Mouse (Mus musculus): ENCODE data around the gene Sgcd.
"Not testable (repeated sequence)": the region's sequence is repeated elsewhere in the genome, so short reads cannot be mapped to it uniquely, and the experiment has no call there.

The Sgcd gene

DNA sequence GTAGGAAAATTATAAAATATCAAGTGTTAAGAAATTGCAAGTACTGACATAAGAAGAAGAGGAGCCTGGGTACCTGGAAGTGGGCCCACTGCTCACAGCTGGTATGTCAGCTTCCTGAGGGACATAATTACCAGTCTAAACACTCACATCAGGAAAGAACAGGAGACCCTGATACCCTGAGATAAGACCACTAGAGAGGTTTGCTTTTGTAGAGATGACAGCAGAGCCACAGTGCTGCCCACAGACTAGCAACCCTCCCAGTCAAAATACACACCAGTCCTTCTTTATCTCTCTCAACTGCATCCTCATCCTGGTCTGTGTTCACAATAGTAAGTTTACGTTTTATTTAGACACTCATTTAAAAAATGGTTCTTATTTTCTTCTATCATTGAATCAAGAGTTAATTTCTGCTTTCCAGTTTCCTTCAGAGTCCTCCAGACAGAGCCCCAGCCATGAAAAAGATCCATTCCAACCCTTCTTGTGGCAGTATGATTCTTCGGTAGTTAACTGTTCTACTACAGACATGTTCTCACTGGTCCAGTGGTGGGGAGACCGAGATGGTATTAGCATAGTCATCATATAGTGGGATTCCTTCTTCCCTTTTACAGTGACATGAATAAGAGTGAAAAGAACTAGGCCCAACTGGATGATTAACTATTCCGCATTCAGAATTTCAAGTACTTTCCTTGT is 211.4 kb downstream of the Sgcd start:
- no peak for DNase-seq (ENCODE audit: low spot score)

DNA sequence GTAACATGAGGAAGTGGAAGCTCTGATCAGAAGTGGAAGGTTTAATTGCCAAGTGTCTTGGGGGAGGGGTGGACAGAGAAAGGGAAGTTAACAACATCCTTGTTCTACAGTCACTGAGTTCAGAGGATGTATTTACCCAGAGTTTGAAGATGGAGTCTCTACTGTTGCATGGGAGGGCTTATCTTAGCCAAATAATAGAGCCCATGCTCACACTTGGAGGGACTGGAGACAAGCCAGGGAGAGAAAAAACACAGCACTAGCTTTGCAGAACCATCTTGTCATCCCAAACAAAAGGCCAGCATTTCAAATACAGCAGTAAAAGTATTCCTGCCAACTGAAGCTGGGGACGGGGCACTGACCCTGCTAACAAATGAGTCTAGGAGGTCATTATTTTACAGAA is 212.8 kb downstream of the Sgcd start:
- DNase-seq (ENCODE audit: low spot score), result no peak

DNA sequence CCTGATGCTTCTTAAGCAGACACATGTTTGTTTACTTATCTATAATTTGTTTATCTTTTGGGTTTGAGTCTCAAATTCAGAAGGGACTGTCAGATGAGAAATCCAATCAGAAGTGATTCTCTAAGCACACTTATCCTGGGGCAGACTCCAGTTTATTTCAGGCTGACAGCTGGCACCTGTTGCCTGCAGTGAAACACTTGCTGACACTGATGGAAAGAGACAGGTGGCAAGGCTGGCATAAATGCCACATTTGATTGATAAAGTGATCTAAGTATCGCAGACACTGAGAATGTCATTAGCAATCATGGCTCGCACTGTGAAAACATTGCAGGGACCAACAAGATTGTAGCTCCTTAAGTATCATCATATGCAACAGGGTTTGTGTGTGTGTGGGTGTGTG is 222.9 kb downstream of the Sgcd start:
- DNase-seq (ENCODE audit: low spot score), result no peak

DNA sequence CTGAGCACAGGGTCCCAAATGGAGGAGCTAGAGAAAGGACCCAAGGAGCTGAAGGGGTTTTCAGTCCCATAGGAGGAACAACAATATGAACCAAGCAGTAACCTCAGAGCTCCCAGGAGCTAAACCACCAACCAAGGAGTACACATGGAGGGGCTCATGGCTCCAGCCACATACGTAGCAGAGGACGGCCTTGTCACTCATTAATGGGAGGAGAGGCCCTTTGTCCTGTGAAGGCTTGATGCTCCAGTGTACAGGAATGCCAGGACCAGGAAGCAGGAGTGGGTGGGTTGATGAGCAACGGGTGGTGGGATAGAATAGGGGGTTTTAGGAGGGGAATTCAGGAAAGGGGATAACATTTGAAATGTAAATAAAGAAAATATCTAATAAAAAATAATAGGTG is 225.2 kb downstream of the Sgcd start:
- not testable (repeated sequence) for DNase-seq (ENCODE audit: low spot score)

DNA sequence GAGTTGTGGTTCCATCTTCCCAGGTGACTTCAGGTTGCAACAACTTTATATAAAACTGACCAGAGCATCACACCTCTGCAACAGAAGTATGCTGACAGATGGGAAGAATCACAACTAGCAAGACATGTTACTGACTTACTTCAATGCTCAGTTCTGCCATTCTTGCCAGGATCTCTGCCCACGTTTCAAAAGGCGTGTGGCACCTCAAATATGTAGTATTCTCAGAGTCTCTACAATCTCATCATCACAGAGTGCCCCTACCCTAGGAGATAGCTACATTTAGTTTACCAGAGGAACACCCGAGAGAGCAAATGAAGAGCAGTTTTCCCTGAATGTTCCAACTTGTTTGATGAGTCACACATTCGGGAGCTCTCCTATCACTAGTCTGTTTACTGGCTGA is 229.8 kb downstream of the Sgcd start:
- no peak for DNase-seq (ENCODE audit: low spot score)

DNA sequence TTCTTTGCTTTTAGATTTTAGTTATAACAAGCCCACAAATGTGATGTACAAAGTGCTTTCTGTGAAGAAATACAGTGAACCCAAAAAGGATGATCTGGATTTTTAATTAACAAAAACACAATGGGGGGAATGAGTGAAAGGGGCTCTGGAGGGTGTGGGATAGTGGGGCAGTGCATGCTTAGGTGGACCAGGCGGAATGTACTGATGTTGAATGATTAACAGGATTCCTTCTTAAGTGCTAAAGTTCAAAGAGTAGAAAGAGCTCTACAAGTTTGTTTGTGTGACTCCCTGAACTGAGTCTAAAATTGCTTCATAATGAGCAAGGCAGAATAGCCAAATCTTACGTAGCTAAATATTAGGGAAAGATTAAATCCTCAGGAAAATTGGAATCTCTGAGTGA is 246.0 kb downstream of the Sgcd start:
- no peak for DNase-seq (ENCODE audit: low spot score)

DNA sequence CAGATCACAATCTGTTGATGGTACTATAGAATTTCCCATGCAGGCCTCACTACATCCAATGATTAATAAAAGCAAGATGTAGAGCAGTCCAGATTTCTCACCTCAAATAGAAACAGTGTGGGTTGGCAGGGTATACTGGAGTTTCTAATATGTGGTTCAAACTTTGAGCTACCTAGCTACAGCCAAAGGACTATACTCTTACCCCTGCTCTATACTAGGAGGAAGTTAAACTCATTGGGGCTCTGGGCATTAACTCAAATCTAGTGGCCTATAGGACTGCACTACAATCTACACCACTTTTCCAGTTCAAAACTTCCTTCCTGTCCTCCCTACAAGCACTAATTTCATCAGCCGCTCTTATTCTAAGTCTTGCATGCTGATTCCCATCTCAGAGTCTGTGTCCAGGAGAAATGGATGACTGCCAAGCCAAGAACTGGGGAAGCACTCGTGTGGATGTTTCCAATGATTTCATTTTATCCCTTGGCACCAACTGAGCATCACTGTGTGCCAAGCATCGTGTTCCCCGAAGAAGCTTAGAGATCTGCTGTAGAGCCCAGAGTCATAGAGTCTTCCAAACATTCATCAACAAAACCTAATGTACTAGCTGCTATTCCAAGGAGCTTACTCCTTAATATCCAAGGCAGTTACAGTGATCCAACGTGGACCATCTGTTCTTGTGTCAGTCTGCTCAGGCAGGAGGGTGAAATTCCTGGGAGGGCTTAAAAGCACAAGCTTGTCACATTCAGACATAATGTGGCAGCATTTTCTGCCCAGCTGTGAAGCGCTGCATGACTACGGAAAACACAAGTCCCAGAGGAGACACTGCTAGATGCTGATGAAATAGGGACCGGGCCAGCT is 283.6 kb downstream of the Sgcd start:
- no peak for DNase-seq (ENCODE audit: low spot score)

DNA sequence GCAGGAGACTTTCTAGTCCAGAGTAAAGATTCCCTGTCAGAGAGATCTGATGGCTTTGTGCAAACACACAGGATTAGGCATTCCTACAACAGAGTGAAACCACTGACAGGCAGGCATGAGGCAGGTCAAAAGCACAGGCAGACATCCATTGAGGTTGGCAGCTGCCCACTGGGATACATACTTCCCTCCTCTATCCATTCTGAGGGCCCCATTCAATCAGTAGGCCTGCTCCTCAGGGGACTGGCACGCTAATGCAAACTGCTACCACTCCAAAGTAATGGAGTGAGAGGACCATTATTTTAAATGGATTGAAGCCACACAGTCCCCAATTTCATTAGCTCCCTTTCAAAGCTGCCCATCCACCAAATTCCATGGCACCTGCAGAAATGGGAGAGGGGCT is 293.2 kb downstream of the Sgcd start:
- no peak for DNase-seq (ENCODE audit: low spot score)

DNA sequence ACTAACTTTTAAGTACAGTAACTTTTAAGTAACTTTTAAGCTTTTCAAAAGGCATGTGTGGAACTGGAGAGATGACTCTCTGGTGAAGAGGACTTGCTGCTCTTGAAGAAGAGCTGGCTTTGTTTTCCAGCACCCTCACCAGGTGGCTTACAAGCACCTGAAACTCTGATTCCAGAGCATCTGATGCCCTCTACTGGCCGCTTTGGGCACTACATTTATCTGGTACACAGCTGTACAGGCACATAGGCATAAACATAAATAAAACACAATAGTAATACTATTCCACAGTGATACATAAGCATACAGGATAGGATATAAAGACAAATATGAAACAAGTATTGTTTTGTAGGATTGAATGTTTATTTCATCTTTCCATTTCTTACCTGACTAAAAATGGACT is 330.6 kb downstream of the Sgcd start:
- no peak for DNase-seq (ENCODE audit: low spot score)

DNA sequence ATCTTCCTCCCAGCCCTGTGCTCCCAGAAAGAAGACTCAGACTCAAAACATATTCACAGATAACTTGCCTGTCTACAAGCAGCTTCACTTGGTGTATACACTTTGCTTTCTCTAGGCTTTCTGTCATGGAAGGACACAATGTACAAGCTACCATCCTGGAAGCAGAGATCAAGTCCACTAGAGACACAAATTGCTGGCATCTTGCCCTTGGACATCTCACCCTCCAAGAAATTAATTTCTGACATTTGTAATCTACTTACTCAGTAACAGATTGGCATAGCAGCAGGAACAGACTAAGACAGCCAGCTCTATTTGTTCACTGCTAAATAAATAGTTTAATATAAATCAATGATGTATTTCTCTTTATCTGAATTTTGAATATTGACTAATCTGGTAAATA is 342.9 kb downstream of the Sgcd start:
- no peak for DNase-seq (ENCODE audit: low spot score)

DNA sequence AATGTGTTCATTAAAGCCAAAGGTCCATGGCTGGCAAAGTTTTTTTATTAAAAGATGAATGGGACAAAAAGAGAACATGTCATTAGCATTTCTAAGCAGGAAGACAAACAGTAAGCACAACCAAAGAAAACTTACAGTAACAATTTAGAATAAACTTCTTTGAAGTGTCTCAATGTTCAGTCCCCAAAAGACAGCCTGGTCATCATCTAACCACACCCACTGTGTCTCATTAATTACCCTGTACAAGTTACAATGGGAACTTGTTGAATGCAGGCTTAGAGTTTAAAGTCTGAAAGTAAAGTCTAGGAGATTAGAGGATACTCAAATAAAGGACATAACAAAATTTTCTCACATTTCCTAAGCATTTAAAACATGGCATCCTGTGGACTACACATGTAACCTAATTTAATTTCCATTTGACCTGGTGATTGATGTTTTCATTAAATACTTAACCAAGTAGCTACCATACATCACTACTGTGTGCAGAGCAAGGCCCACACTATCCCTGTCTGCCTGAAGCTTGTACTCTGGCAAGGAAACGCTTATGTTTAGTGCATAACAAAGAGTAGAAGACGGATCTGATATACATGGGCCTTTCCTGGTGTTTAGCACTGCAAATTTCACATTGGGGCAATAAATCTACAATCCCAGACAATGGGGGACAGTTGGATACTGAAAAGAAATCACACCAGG is 347.1 kb downstream of the Sgcd start:
- DNase-seq (ENCODE audit: low spot score), result no peak

DNA sequence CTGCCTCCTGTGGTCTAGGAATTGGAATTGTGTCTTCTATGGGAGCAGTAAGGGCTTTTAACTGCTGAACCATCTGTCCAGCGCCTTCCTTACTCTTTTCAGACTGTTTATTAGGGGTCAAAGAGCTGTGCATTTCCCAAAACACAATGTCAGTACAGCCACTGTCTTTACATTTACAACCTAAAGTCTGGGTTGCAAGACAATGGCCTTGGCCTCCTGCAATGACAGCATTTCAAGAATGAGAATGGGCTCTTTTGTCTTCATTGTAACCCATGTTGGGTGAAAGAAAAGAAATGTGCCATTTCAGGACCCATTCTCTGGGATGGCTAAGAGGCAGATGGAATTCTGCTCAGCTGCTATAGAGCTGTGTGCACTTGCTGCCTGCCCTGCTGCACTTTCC is 348.2 kb downstream of the Sgcd start:
- DNase-seq (ENCODE audit: low spot score), result no peak

DNA sequence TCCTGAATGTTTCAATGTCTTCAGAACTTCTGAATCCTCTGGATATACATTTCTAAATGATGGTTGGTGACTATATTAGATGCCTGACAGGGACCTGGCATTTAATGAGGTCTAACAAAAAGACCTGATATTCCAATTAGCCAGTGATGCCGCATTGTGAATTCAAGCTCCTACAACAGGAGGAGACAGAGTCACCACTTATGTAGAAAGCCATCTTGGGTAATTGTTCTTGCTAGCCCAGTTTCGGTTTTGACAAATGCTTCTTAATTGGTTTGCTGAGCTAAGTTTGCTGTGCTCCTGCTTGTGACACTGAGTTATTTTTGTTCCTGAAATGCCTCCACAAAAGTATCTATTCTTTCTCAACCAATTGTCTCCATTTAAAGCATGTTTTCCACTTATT is 358.6 kb downstream of the Sgcd start:
- DNase-seq (ENCODE audit: low spot score), result no peak

DNA sequence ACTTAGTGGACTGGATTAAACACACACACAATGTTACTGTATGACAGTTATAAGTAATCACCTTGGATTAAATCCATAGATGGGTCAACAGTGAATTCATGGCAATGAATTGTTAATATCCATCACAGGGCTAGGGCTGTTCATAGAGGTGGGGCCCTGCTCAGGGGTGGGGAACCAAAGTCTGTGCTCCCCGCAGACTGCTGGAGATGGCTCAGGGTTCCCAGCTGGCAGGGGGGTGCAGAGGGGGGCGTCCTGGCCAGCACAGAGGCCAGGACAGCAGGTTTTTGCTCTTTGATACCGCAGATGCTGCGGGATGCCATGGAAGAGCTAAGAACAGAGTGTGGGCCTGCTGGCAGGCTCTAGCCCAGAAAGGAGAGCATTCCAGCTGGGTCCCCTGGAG is 378.9 kb downstream of the Sgcd start:
- DNase-seq (ENCODE audit: low spot score), result no peak

DNA sequence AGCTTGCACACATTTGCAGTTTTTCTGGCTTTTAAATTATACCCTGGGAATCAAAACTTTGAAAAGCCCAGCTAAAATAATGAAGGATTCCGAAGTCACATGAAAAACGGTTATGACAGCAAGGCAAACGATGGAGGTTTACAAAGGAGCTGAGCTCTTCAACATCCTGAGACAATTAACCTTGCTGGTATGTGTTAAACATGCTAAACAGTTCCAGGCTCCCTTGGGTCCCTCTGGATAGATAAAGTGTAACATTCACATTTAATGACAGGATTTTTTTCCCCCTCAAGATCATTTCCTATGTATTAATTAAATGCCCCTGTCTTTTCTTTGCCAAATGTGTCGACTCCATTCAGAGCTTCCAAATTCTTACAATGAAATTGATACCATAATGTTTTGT is 414.1 kb downstream of the Sgcd start:
- no peak for DNase-seq (ENCODE audit: low spot score)

DNA sequence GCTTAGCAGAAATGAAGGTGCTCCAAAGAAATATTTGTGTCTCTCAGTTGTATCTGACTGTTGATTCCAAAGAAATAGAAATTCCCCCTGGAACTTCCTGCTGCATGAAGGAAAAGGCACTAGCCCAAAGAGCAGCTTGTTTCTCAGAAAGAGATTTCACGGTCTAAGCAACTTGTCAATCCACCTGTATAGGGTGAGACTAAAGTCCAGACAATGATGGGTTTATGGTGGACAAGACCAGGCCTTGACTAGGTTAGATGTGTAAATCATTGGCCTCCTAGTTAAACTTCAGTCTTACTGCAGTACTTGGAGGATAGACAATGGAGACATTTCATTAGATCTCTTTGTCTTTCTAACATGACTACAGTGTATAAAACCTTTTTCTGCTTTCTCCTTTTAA is 420.3 kb downstream of the Sgcd start:
- no peak for DNase-seq (ENCODE audit: low spot score)

DNA sequence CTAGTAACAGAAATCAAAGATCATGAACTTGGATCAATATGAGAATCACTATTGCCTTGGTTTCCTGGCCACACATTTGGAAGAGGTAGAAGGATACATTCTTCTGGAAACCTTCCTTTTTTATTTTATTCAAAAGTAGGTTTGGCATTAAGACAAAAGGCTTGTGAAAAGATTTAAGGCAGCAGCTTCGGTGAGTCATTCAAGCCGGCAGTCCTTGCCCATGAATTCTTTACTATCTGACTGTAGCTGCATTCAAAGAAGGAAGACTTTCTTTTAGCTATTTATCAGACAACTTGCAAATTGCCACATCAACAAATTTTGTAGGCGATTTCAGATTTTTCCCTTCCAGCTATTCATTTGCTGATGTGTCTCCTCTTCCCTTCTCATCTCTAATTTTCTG is 422.6 kb downstream of the Sgcd start:
- DNase-seq (ENCODE audit: low spot score), result no peak

DNA sequence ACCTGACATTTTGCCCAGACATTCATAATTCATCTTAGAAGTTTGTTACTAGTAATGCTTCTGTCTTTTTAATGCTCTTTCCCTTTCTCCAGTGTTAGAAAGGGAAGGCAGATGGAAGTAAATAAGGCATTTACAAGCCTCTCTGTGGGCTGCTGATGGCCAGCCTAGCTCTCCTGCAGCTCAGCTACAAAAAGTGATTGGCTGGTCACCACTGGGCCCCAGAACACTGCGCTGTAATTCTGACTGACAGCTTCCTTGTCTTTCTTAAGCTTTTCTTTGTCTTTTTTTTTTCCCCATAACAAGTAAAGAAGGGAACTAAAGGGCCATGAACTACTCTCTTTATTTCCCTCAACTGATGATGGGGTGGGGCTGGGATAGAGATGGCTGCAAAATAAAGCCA is 463.9 kb downstream of the Sgcd start:
- no peak for DNase-seq (ENCODE audit: low spot score)

DNA sequence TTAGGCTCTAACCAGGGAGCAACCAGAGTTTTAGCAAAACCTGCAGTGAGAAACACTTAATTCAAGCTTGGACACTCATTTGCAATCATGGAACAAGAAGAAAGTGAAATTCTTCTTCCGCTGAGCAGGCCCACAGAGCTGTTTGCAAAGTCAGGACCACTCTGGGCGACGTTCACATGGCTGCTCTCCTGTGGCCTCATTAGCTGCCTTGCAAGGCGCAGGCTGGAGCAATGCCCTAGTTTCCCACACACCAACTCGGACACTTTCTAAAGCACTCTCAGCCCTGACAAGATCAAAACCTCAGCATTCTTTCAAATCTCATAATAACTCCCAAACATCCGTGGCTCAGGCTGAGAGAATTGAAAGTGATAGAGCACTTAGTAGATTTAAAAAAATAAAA is 480.7 kb downstream of the Sgcd start:
- no peak for DNase-seq (ENCODE audit: low spot score)

DNA sequence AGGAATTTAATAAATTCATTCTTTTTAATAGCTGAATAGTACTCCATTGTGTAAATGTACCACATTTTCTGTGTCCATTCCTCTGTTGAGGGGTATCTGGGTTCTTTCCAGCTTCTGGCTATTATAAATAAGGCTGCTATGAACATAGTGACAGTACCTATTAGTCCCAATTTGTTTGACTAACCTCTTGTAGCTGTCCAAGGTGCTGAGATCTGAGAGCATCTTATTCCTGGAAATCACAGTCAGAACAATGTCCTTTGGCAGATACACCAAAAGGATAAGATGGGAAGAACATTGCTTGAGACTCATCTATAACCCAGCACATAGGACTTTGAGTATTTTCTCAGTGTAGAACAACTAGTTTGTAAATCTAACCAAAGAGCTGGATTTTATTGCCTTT is 485.5 kb downstream of the Sgcd start:
- not testable (repeated sequence) for DNase-seq (ENCODE audit: low spot score)

DNA sequence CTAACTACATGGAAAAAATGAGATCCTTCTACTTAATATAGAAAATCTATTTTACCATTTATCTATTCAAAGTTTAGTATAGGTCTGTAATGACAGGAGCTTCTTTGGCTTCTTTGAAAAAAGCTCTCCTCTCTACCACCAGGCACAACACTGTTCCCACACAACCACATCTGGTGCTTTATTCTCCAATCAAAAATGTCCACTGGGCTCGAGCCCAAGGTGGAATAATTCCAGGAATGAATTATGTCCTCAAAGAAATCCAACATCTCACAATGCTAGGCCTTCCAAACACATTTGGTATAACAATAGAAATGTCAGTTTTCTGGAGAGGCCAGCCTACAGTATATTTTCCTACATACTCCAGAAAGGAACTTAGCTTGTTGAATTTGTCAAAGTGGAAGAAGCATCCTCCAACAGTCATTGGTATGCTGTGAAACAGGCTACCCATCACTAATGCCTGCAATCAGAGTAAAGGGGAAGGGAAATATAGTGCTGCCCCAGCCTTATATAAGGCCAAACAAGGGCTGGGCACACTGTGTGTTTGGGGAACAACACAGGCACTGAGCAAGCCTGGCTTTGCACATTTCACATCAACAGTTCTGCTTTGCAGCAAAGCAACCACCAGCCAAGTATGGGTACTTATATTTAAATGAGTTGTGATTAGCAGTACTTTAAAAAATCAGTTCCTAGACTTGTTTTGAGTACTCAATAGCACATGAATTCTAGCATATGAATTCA is 515.1 kb downstream of the Sgcd start:
- DNase-seq (ENCODE audit: low spot score), result no peak

DNA sequence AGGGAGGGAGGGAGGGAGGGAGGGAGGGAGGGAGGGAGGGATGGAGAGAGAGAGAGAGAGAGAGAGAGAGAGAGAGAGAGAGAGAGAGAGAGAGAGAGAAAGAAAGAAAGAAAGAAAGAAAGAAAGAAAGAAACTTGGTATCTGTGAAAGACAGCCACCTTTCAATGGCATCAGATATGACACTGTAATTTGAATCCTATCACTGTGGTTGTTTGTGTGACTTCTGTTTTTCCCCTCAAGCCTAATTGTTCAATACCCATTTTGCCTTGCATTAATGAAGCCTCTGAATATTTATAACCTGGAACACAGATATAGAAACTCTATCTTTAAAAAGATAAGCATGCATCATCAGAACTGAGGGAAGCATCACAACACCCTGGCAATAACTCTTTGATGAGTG is 528.1 kb downstream of the Sgcd start:
- not testable (repeated sequence) for DNase-seq (ENCODE audit: low spot score)

DNA sequence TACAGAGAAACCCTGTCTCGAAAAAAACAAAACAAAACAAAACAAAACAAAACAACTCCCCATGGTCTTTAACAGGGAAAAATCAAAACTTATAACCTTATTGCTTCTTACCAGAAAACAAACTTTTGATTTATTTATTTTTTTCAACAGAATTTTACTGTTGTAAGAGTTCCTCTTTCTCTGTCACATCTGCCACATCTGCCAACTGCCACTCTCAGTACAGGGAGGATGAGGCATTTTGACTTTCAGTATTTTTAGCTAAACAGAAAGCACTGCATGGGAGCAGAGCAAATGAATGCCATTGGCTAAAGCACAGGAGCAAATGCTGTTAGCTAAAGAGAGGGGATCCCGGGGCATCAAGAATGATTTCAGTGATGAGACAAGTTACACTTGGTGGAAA is 528.6 kb downstream of the Sgcd start:
- no peak for DNase-seq (ENCODE audit: low spot score)

Measured in urinary bladder, postnatal 10 days (tissue).